Mouse (Mus musculus): ENCODE measurements around the gene Grin3b. TPM values are rescaled to one million over a fixed set of nuclear protein-coding genes. Genes with fewer than 3 reads are reported as not detected.
A peak's percentile ranks its signal among the peaks of the same experiment; 100 is the strongest.

Gene Grin3b
- polyA plus RNA-seq, 1 experiment, result not detected

DNA sequence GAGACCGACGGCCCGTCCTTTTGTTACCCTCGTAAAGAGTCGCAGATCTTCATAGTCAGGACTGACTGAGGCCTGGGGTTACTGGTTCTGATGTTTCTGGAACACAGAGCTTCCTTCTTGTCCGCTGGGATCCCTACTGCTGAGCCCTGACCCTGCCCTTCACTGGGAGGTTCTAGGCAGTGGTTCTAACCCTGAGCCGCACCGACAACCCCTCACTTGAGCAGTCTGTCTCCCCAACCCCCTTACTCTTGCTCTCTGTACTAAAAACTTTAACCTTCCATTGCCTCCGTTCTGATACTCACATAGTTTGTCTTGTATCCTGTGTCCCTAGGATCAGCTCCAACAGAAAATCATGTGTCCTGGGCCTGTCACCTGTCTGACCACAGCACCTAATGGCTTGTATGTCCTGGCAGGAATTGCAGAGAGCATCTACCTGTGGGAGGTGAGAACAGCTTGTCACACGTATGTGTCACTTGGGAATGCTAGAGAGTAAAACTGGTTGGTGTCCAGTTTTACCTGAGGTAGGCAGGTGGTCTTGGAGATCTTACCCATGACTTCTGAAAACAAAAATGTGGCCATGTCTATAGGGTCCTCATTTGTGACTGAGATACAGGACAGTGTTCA is 9.7 kb upstream of the Grin3b start:
- H3K4me3 ChIP-seq (replicated peaks; ENCODE audit: extremely low read depth, low read depth, low read length), result peak overlapping the region; percentile 96
- peaks cover 7% of the 10 kb centered on the region for H3K4me1 ChIP-seq (ENCODE audit: control insufficient read depth, insufficient read depth, low read length)
- no peak for DNase-seq
- TF ChIP-seq CTCF (IDR thresholded peaks at IDR 0.05; ENCODE audit: insufficient read depth, low read length) (no peak), POLR2A (IDR thresholded peaks at IDR 0.05; ENCODE audit: borderline replicate concordance, extremely low read depth, low read depth, low read length) (no peak)
- WGBS, result 10% methylated on average over 10 of the region's 10 CpGs

DNA sequence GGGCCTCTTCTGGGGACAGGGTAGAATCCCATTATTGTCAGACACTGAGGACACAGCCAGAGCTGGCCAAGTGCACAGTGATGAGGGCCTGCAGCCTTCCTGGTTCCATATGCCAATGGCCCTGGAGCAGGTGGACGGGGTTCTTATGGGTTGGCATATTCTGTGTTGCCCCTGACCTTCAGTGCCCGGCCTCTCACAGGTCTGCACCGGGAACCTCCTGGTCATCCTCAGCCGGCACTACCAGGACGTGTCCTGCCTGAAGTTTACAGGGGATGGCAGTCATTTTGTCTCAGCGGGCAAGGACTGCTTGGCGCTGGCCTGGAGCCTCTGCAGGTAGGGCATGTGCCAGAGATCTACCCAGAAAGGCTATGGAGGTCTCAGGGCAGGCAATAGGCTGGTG is 5.8 kb upstream of the Grin3b start:
- DNase-seq, result no peak
- Histone ChIP-seq H3K4me3 (replicated peaks; ENCODE audit: extremely low read depth, low read depth, low read length) (no peak overlapping the region), H3K4me1 (ENCODE audit: control insufficient read depth, insufficient read depth, low read length) (peaks cover 7% of the 10 kb centered on the region)
- 97% methylated on average over 7 of the region's 7 CpGs for WGBS
- TF ChIP-seq CTCF (IDR thresholded peaks at IDR 0.05; ENCODE audit: insufficient read depth, low read length) (no peak), POLR2A (IDR thresholded peaks at IDR 0.05; ENCODE audit: borderline replicate concordance, extremely low read depth, low read depth, low read length) (no peak)

DNA sequence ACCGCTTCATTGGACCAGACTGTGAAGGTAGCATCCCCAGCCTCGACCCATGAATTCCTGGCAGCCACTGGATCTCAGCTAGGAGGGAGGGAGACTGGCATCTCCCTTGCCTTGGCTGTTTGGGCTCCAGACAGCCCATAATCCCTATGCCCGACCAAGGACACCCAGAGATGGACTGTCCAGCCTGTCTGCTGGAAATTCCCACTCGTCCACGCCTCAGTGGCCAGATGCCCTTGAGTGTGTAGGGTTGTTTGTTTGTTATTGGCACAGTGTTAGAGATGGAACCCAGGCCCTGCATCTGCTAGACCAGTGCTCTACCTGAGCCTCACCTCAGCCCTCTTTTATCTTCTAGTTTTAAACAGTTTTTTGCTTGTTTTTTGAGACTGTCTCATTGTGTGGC is 5.2 kb upstream of the Grin3b start:
- DNase-seq, result no peak
- H3K4me1 ChIP-seq (ENCODE audit: control insufficient read depth, insufficient read depth, low read length), result peaks cover 7% of the 10 kb centered on the region
- H3K4me3 ChIP-seq (replicated peaks; ENCODE audit: extremely low read depth, low read depth, low read length), result no peak overlapping the region
- WGBS, result 91% methylated on average over 5 of the region's 5 CpGs
- TF ChIP-seq CTCF (IDR thresholded peaks at IDR 0.05; ENCODE audit: insufficient read depth, low read length) (no peak), POLR2A (IDR thresholded peaks at IDR 0.05; ENCODE audit: borderline replicate concordance, extremely low read depth, low read depth, low read length) (no peak)

DNA sequence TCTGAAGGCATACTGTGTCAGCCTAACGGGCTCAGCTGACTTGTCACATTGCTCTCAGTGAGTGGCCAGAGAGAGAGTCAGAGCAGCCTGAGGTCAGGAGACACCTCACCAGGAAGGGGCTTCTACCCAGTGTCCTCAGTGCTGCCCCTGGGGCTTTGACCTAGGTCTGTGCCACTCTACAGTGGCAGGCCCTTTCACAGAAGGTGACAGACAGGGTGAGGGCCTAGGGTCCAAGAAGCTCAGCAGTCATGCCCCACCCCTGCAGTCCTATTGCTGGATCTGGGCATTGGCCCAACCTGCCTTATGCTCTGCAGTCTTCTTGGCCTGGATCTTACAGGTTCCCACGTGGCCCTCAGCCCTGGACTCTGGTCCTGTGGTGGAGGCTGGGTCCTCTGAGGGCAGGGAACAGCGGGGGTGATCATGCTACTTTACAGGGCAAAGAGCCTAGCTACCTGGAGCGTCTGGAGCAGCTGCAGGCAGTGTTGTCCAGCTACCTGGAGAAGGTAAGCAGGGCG is 3.6 kb upstream of the Grin3b start:
- Histone ChIP-seq H3K4me1 (ENCODE audit: control insufficient read depth, insufficient read depth, low read length) (no peaks in the 10 kb centered on the region), H3K4me3 (replicated peaks; ENCODE audit: extremely low read depth, low read depth, low read length) (no peak overlapping the region)
- TF ChIP-seq CTCF (IDR thresholded peaks at IDR 0.05; ENCODE audit: insufficient read depth, low read length) (no peak), POLR2A (IDR thresholded peaks at IDR 0.05; ENCODE audit: borderline replicate concordance, extremely low read depth, low read depth, low read length) (no peak)
- WGBS, result 92% methylated on average over 5 of the region's 5 CpGs
- no peak for DNase-seq

DNA sequence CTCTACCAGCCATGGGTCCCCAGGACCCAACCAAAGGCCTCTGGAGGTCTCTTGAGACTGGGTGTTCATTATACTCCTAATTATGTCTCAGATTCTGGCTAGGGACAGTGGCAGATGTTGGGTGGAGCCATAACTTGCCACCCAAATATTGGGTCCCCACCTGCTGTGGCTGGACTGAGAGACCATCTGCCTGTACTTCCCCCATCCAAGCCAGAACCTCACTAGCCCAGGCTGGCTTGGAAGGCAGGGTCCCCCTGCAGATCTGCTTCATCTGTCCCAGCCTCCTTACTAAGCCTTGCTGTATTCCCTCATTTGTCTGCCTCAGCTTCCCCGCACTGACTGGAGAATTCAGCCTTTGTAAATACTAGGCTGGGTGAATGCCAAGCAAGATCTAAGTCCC is 2.3 kb upstream of the Grin3b start:
- TF ChIP-seq CTCF (IDR thresholded peaks at IDR 0.05; ENCODE audit: insufficient read depth, low read length), result no peak
- no peak for TF ChIP-seq POLR2A (IDR thresholded peaks at IDR 0.05; ENCODE audit: borderline replicate concordance, extremely low read depth, low read depth, low read length)
- H3K4me1 ChIP-seq (ENCODE audit: control insufficient read depth, insufficient read depth, low read length), result no peaks in the 10 kb centered on the region
- no peak overlapping the region for H3K4me3 ChIP-seq (replicated peaks; ENCODE audit: extremely low read depth, low read depth, low read length)
- no peak for DNase-seq
- 74% methylated on average over 1 of the region's 1 CpGs for WGBS

DNA sequence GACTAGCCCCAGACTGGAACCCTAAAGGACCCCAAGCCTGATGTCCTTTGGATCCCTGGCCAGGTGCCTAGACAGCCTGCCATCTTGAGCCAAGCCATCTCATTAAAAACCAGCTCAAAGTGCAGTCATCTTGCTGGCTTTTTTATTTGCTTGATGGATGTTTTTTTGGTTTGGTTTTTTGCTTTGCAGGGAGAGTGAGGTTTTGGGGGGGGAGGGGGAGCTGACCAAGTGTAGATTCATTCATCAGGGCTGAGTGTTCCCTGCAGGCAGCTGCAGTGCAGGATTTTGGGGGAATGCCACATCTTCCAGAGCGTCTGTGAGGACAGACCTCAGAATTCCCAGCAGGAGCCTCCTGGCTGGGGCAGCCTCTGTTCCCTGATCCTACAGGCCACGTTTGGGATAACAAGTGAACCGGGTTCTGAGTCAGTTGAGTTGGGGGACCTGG is 1.4 kb upstream of the Grin3b start:
- 30% methylated on average over 3 of the region's 3 CpGs for WGBS
- no peak overlapping the region for H3K4me3 ChIP-seq (replicated peaks; ENCODE audit: extremely low read depth, low read depth, low read length)
- no peaks in the 10 kb centered on the region for H3K4me1 ChIP-seq (ENCODE audit: control insufficient read depth, insufficient read depth, low read length)
- no peak for DNase-seq
- no peak for TF ChIP-seq POLR2A (IDR thresholded peaks at IDR 0.05; ENCODE audit: borderline replicate concordance, extremely low read depth, low read depth, low read length)
- TF ChIP-seq CTCF (IDR thresholded peaks at IDR 0.05; ENCODE audit: insufficient read depth, low read length), result no peak

DNA sequence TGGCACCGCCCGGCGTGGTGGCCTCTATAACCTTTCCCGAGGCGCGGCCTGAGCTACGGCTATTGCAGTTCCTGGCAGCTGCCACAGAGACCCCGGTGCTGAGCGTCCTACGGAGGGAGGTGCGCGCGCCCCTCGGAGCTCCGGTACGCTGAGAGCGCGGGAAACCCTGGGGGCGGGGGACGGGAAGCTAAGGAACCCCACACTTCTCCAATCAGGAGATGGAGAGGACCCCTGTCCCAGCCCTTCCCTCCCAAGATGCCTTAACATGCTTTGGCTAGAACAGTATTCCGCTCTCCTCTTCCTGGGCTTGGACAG is 625 bp downstream of the Grin3b start:
- DNase-seq, result no peak
- TF ChIP-seq CTCF (IDR thresholded peaks at IDR 0.05; ENCODE audit: insufficient read depth, low read length) (no peak), POLR2A (IDR thresholded peaks at IDR 0.05; ENCODE audit: borderline replicate concordance, extremely low read depth, low read depth, low read length) (no peak)
- H3K4me3 ChIP-seq (replicated peaks; ENCODE audit: extremely low read depth, low read depth, low read length), result no peak overlapping the region
- 4% methylated on average over 21 of the region's 21 CpGs for WGBS
- no peaks in the 10 kb centered on the region for H3K4me1 ChIP-seq (ENCODE audit: control insufficient read depth, insufficient read depth, low read length)

DNA sequence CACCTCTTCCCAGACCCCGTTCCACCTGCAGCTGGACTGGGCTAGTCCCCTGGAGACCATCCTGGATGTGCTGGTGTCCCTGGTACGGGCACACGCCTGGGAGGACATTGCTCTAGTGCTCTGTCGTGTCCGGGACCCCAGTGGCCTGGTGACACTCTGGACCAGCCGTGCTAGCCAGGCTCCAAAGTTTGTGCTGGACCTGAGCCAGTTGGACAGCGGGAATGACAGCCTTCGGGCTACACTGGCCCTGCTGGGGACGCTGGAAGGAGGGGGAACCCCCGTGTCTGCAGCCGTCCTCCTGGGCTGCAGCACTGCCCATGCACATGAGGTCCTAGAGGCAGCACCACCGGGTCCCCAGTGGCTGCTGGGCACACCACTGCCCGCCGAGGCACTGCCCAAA is 2.3 kb downstream of the Grin3b start:
- 45% methylated on average over 14 of the region's 14 CpGs for WGBS
- TF ChIP-seq POLR2A (IDR thresholded peaks at IDR 0.05; ENCODE audit: borderline replicate concordance, extremely low read depth, low read depth, low read length), result no peak
- TF ChIP-seq CTCF (IDR thresholded peaks at IDR 0.05; ENCODE audit: insufficient read depth, low read length), result no peak
- DNase-seq, result no peak
- no peaks in the 10 kb centered on the region for H3K4me1 ChIP-seq (ENCODE audit: control insufficient read depth, insufficient read depth, low read length)
- H3K4me3 ChIP-seq (replicated peaks; ENCODE audit: extremely low read depth, low read depth, low read length), result no peak overlapping the region

DNA sequence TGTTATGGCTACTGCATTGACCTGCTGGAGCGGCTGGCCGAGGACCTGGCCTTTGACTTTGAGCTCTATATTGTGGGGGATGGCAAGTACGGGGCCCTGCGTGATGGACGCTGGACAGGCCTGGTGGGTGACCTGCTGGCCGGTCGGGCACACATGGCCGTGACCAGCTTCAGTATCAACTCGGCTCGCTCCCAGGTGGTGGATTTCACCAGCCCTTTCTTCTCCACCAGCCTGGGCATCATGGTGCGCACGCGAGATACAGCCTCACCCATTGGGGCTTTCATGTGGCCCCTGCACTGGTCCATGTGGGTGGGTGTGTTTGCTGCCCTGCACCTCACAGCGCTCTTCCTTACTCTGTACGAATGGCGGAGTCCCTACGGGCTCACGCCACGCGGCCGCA is 3.6 kb downstream of the Grin3b start:
- 85% methylated on average over 21 of the region's 21 CpGs for WGBS
- TF ChIP-seq POLR2A (IDR thresholded peaks at IDR 0.05; ENCODE audit: borderline replicate concordance, extremely low read depth, low read depth, low read length), result no peak
- TF ChIP-seq CTCF (IDR thresholded peaks at IDR 0.05; ENCODE audit: insufficient read depth, low read length), result no peak
- Histone ChIP-seq H3K4me3 (replicated peaks; ENCODE audit: extremely low read depth, low read depth, low read length) (no peak overlapping the region), H3K4me1 (ENCODE audit: control insufficient read depth, insufficient read depth, low read length) (no peaks in the 10 kb centered on the region)
- DNase-seq, result no peak

DNA sequence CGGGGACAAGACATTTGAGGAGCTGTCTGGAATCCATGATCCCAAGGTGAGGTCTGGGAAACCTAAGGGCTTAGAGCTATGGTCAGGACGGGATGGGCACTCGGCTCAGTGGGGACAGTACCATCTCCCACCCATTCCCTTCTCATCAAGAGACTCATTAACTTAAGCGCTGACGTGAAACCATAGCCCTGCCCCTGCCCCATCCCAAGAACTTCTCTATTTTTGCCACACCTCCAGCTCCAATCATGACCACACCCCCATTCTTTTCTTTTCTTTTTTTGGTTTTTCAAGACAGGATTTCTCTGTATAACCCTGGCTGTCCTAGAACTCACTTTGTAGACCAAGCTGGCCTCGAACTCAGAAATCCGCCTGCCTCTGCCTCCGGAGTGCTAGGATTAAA is 4.2 kb downstream of the Grin3b start:
- H3K4me3 ChIP-seq (replicated peaks; ENCODE audit: extremely low read depth, low read depth, low read length), result no peak overlapping the region
- 85% methylated on average over 8 of the region's 8 CpGs for WGBS
- no peak for DNase-seq
- no peaks in the 10 kb centered on the region for H3K4me1 ChIP-seq (ENCODE audit: control insufficient read depth, insufficient read depth, low read length)
- TF ChIP-seq POLR2A (IDR thresholded peaks at IDR 0.05; ENCODE audit: borderline replicate concordance, extremely low read depth, low read depth, low read length) (no peak), CTCF (IDR thresholded peaks at IDR 0.05; ENCODE audit: insufficient read depth, low read length) (no peak)
